Mouse (Mus musculus): ENCODE data around the gene Gm42791. TPM values are rescaled to one million over a fixed set of nuclear protein-coding genes. Genes with fewer than 3 reads are reported as not detected.

Gm42791 gene
- polyA plus RNA-seq, 1 experiment = not detected

GRCm38 (mm10) chr5:149017666-149018415 is 22.9 kb upstream of the Gm42791 start:
- 16% methylated on average over 3 of the region's 3 CpGs for WGBS
- Histone ChIP-seq H3K36me3 (ENCODE audit: control insufficient read depth, insufficient read depth, low read length) (no peaks in the 10 kb centered on the region), H3K27ac (ENCODE audit: insufficient read depth, low read depth, low read length) (no peak overlapping the region), H3K27me3 (ENCODE audit: control insufficient read depth, insufficient read depth, low read length) (no peaks in the 10 kb centered on the region), H3K4me3 (ENCODE audit: low read depth, low read length) (no peak overlapping the region), H3K4me1 (ENCODE audit: control insufficient read depth, insufficient read depth, insufficient read length, low read length) (peaks cover 6% of the 10 kb centered on the region; the same call in 1 of the 2 replicates)
- TF ChIP-seq POLR2A (IDR thresholded peaks at IDR 0.05; ENCODE audit: low read depth, low read length) (no peak), CTCF (IDR thresholded peaks at IDR 0.05; ENCODE audit: extremely low read depth, insufficient read length, insufficient replicate concordance, low read depth, low read length) (no peak)

- H3K36me3 ChIP-seq (ENCODE audit: control insufficient read depth, insufficient read depth, low read length) = no peaks in the 10 kb centered on the region
- H3K27ac ChIP-seq (ENCODE audit: insufficient read depth, low read depth, low read length) = no peak overlapping the region
- TF ChIP-seq POLR2A (IDR thresholded peaks at IDR 0.05; ENCODE audit: low read depth, low read length) = no peak
- no peak for TF ChIP-seq CTCF (IDR thresholded peaks at IDR 0.05; ENCODE audit: extremely low read depth, insufficient read length, insufficient replicate concordance, low read depth, low read length)
- no peak overlapping the region for H3K4me3 ChIP-seq (ENCODE audit: low read depth, low read length)
- 66% methylated on average over 3 of the region's 3 CpGs for WGBS
- H3K27me3 ChIP-seq (ENCODE audit: control insufficient read depth, insufficient read depth, low read length) = no peaks in the 10 kb centered on the region
- peaks cover 6% of the 10 kb centered on the region; the same call in 1 of the 2 replicates for H3K4me1 ChIP-seq (ENCODE audit: control insufficient read depth, insufficient read depth, insufficient read length, low read length)
These were observed 22.2 kb upstream of the Gm42791 start for GRCm38 (mm10) chr5:149017181-149017580.

GRCm38 (mm10) chr5:149016261-149016660 is 21.3 kb upstream of the Gm42791 start:
- no peak overlapping the region for H3K27ac ChIP-seq (ENCODE audit: insufficient read depth, low read depth, low read length)
- no peaks in the 10 kb centered on the region for H3K27me3 ChIP-seq (ENCODE audit: control insufficient read depth, insufficient read depth, low read length)
- no peaks in the 10 kb centered on the region for H3K36me3 ChIP-seq (ENCODE audit: control insufficient read depth, insufficient read depth, low read length)
- 73% methylated on average over 5 of the region's 5 CpGs for WGBS
- no peak for TF ChIP-seq POLR2A (IDR thresholded peaks at IDR 0.05; ENCODE audit: low read depth, low read length)
- no peak for TF ChIP-seq CTCF (IDR thresholded peaks at IDR 0.05; ENCODE audit: extremely low read depth, insufficient read length, insufficient replicate concordance, low read depth, low read length)
- no peak overlapping the region for H3K4me3 ChIP-seq (ENCODE audit: low read depth, low read length)
- peaks cover 6% of the 10 kb centered on the region; the same call in 1 of the 2 replicates for H3K4me1 ChIP-seq (ENCODE audit: control insufficient read depth, insufficient read depth, insufficient read length, low read length)

GRCm38 (mm10) chr5:149015335-149016201 is 20.6 kb upstream of the Gm42791 start:
- Histone ChIP-seq H3K4me3 (ENCODE audit: low read depth, low read length) (peak overlapping the region; percentile 75), H3K4me1 (ENCODE audit: control insufficient read depth, insufficient read depth, insufficient read length, low read length) (peaks cover 6% of the 10 kb centered on the region; the same call in 1 of the 2 replicates), H3K36me3 (ENCODE audit: control insufficient read depth, insufficient read depth, low read length) (no peaks in the 10 kb centered on the region), H3K27ac (ENCODE audit: insufficient read depth, low read depth, low read length) (0 out of 2 replicates have a peak overlapping the region, but pooled peaks have one; percentile 4), H3K27me3 (ENCODE audit: control insufficient read depth, insufficient read depth, low read length) (no peaks in the 10 kb centered on the region)
- whole genome bisulfite sequencing = 2% methylated on average over 37 of the region's 37 CpGs
- TF ChIP-seq CTCF (IDR thresholded peaks at IDR 0.05; ENCODE audit: extremely low read depth, insufficient read length, insufficient replicate concordance, low read depth, low read length) (no peak), POLR2A (IDR thresholded peaks at IDR 0.05; ENCODE audit: low read depth, low read length) (no peak)

- Histone ChIP-seq H3K27ac (ENCODE audit: insufficient read depth, low read depth, low read length) (no peak overlapping the region), H3K4me1 (ENCODE audit: control insufficient read depth, insufficient read depth, insufficient read length, low read length) (peaks cover 6% of the 10 kb centered on the region; the same call in 1 of the 2 replicates)
These were observed 19.8 kb upstream of the Gm42791 start for GRCm38 (mm10) chr5:149014600-149015268.

GRCm38 (mm10) chr5:149013817-149014508 is 19.0 kb upstream of the Gm42791 start:
- Histone ChIP-seq H3K27ac (ENCODE audit: insufficient read depth, low read depth, low read length) (no peak overlapping the region), H3K4me1 (ENCODE audit: control insufficient read depth, insufficient read depth, insufficient read length, low read length) (peaks cover 6% of the 10 kb centered on the region; the same call in 1 of the 2 replicates), H3K4me3 (ENCODE audit: low read depth, low read length) (no peak overlapping the region), H3K27me3 (ENCODE audit: control insufficient read depth, insufficient read depth, low read length) (no peaks in the 10 kb centered on the region), H3K36me3 (ENCODE audit: control insufficient read depth, insufficient read depth, low read length) (no peaks in the 10 kb centered on the region)
- TF ChIP-seq POLR2A (IDR thresholded peaks at IDR 0.05; ENCODE audit: low read depth, low read length) (no peak), CTCF (IDR thresholded peaks at IDR 0.05; ENCODE audit: extremely low read depth, insufficient read length, insufficient replicate concordance, low read depth, low read length) (no peak)
- 58% methylated on average over 7 of the region's 7 CpGs for WGBS

More at GRCm38 (mm10) chr5:149014600-149015268, 19.8 kb upstream of the Gm42791 start:
- H3K36me3 ChIP-seq (ENCODE audit: control insufficient read depth, insufficient read depth, low read length) = no peaks in the 10 kb centered on the region
- H3K4me3 ChIP-seq (ENCODE audit: low read depth, low read length) = peak overlapping the region; percentile 75
- H3K27me3 ChIP-seq (ENCODE audit: control insufficient read depth, insufficient read depth, low read length) = no peaks in the 10 kb centered on the region
- WGBS = 25% methylated on average over 17 of the region's 17 CpGs
- TF ChIP-seq CTCF (IDR thresholded peaks at IDR 0.05; ENCODE audit: extremely low read depth, insufficient read length, insufficient replicate concordance, low read depth, low read length) = no peak
- TF ChIP-seq POLR2A (IDR thresholded peaks at IDR 0.05; ENCODE audit: low read depth, low read length) = no peak
